Mouse (Mus musculus) lung, postnatal 0 days (tissue): ENCODE results near the gene Dnajc21.

Experiments used
- CTCF ChIP-seq: IDR thresholded peaks from 2 replicates; pipeline ENCODE4 v1.5.1; 2016; ENCODE audit warnings: antibody characterized with exemption, mild to moderate bottlenecking
- EP300 ChIP-seq: IDR thresholded peaks from 2 replicates; pipeline ENCODE4 v1.6.1; 2016; ENCODE audit warnings: antibody characterized with exemption, mild to moderate bottlenecking, control low read depth

- no peak for TF ChIP-seq CTCF
- TF ChIP-seq EP300, result no peak
Measured at GRCm38 (mm10) chr15:10436893-10437292, 33.4 kb downstream of the Dnajc21 start.
